Mouse (Mus musculus) brain, embryonic 18.5 days (tissue): Measurements from ENCODE around the gene Prdx2.
A peak's percentile ranks its signal among the peaks of the same experiment; 100 is the strongest.

Experiments
- DNase-seq: peaks from one replicate; pipeline ENCODE4 v3.0.0-alpha.2; 2012; ENCODE audit warnings: low read depth, low spot score

Gene Prdx2

DNA sequence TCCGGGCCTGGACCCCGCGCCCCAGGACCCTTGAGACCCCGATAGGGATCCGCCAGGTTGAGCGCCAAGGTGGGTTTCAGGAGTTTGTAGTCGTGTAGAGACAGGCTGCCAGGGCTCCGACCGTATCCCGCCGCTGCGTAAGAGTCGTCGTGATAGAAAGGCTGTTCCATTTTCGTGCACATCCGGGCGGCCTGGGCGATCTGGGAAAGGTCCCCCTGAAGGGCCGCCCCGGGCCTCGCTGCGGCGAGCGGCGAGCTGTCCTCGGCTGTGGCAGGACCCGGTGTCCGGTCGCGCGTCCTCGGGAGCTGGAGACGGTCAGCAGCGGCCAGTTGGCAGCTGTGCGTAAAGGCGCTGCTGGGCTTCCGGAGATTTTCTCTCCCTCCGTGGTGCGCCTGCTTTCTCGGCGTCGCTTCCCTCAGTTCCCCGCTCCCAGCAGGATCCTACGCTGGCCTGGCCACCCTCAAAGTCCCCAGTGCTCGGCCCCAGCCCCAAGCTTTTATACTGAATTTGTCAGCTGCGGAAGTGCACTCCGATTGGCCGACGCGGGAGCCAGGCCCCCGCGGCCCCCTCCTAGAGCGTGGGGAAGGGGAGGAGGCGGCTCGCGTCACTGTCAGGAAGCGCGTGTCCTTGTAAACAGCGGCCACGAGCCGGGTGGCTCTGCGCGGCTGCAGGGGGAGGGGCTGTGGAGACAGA lies 9.0 kb downstream of the Prdx2 start, which contains the start of gene Junb:
TSS of gene Junb (minus strand) at position 471 of the 693 bp plus-strand sequence.
- no peak for DNase-seq

DNA sequence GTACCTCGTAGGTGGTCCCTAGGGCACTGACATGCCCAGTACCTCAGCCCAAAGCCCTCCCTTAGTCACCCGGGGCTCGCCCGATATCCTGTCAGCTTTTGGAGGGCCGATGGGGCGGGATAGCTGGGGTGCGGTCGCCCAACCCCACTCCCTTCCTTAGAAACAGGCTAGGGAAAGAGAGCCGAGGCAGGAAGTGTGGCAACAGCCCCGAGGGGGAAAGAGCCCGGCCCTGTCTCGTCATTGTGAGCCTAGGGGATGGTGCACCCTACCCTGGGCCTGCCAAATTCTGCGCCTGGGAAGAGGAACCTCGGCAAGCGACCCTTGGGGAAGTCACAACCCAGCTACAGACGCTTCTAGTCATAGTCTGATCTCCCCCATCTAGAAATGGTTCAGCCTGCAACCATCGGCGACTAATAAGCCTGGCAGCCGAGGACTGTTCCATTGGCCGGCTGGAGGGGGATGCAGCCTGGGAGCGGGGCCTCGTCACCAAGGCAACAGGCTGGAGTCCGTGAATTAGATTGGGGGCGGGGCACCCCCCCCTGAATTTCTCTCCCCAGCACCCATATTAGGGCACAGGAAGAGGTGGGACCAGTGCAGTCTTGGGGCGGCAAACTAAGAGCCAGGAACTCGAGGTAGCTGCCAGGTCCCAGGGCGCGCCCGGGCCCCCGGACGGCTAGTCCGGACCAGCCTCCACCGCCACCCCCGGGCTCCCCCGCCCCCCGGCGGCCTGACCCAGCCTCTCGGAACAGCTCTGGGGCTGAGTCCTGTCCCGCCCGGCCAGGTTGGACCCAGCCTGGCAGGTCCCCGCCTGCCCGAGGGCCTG lies 10.4 kb downstream of the Prdx2 start:
- peak; percentile 82 for DNase-seq

DNA sequence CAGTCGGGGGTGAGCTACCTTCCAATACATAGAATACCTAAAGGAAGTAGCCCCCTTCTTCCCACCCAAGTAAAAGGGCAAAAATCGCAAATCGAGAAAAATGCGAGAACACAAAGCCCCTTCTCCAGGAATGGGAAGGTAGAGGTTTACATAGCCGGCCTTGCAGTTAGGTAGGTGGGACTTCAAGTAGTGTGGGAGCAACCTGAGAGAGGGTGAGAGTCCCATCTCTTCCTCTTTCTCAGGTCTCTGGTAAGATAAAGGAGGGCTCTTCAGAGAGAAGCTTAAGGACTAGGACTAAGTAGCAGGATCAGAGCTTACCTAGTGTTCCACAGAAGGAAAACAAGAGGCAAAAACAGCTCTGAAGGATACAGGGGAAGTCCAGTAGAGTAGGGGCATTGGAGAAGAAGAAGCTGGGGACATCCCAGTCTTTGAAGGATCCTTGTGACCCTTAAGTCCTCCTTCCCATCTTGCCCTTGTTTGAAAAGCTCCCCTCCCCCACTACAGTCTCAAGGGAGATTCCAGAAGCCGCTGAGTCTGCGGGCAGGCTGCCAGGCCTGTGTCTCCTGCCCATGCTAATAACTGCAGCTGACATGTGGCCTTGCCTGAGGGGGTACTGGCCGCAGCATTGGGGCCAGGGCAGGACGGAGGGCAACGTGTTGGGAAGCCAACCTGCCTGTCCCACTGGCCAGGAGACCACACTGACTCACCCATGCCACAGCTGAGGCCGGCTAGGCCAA lies 11.4 kb downstream of the Prdx2 start:
- no peak for DNase-seq

DNA sequence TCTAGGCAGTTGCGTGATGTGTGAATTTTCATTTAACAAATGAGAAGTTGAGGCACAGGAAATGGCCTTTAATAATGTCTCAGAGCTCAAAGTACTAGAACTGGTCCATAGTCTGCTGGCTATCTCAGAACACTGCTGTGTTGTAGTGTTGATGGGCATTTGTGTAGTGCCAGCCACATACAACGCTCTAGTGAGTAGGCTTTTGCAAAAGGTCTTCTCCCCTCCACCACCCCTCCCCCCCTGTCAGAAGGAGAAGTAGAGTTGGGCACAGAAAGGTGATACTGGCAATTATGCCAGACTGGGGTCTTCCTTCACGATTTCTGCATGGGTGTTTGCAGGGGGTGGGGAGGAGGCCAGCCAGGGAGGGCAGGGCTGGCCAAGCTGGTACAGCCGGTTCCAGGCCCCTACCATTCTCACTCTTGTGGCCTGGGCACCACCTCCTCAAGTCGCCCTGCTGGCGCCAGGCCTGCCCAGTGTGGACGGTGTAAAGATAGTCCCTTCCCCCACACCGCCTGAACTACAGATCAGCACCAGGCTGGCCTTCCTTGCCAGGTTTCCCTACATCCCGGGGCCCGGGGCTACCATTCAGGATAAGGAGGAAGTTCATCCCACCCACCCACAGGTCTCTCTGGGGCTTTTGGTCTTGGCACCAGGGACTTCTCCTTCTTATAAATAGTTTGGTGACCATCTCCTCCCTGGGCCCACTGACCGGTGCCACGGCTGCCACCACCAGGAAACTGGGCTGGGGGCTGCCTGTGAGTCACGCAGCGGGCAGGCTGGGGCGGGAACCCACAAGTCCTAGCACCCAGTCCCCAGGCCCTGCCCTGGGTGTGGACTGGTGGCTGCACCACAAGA lies 12.5 kb downstream of the Prdx2 start:
- DNase-seq, result no peak

DNA sequence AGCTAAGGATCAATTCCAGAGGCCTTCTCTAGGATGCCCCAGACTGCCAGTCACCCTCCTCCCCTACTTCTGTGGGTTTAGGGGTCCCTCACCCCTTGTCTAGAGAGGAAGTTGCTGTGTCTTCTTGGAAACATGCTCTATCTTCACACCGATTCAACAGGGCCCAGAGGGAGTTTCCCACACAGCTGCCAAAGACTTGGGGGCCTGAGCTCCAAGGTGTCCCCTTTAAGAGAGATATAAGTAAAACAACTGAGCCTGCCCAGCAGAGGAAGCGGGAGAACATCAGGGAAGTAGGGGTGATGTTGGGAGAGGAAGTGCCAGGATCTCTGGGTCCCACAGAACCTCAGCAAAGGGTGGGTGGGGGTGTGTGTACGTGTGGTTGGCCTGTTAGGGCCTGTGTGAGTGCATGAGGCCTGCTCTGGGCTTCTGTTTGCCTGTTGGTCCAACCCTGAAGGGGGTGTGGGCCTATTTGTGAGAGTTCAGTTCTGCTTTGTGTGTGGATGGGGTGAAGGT lies 13.2 kb downstream of the Prdx2 start:
- DNase-seq, result no peak

DNA sequence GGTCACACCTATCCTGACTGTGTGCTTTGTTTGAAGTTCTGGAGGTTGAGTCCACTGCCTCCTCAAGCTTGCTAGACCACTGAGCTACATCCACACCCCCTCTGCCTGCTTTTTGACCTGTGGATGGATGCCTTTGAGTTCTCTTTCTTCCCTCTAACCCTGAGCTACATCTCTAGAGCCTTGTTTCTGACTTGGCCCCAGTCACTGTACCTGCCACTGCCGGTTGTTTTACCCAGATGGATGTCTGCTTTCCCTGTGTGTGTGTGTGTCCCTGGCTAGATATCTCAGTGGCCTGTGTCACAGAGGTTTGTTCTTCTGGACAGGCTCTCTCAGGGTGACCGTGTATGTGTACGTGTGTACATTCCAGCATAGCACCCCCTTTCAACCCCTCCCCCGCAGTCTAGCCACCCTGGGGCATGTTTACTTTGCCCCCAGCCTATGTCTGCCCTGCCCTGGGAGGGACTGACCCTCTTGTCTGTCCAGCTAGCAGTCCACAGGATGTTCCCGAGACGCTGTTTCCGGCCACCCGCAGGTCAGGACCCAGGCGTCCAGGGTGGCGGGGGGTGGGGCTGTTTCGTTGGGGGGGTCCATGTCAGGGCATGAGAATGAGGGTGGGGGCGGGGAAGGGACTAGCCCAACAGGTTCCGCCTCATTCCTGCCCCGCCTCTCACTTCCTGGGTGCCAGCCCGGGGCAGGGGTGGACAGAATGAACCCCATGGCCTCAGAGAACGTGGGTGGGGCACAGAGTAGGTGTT lies 15.1 kb downstream of the Prdx2 start:
- DNase-seq, result no peak

DNA sequence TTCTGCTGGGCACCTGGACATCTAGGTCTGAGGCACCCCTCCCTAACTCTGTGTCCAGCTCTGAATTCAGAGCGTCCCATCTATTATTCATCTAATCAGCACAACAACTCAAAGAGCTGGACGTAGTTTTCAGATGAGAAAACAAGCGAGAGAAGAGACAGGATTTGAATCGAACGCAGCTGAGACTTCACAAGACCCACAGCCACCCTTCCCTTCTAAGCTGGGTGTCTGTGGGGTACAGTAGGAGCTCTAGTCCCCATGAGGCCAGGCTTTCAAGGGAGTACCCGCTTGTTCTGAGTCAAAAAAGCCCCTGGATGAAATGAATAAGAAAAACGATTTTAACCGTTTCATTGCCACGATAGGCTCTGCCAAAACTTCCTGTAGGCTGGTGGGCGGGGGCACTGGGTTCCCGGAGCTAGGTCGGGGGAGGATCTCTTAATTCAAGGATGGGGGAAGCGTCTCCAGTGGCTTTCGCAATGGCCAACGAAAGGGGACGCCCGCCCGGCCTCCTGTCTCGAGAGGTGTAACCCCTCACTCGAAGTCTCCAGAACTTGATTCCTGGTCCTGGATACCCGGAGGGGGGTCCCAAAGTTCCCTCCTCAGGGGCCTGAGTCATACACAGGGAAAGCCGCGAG lies 15.8 kb downstream of the Prdx2 start:
- DNase-seq, result no peak

DNA sequence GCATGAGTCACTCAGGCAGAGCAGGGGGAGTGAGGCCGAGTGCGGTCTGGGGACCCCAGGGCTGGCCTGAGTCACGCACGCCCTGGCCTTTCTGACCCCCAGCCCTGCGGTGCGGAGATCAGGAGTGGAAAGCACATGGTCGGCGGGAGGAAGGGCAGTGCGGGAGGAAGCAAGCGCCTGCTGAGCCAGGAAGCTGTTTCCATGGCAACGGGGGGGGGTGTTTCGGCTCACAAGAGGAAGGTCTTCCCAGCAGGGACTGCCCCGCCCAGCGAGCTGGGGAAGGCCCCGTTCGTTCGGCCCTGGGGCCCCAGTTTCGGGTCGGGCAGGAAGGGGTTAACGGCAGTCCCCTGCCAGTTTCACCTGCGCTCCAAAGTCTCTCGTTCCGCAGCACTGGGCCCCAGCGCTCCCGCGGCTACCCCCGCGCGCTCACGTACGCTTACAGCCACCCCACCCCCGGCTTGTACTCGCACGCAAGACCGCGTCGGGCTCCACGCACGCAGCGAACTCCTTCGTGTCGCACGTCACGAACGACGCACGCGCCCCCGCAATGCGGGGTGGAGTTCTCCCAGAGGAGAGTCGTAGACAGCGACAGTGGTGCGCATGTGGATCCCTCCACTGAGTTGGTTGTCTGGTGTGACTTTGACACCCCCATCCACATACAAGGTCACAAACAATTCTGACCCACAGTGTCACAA lies 16.4 kb downstream of the Prdx2 start:
- DNase-seq, result peak; percentile 84

DNA sequence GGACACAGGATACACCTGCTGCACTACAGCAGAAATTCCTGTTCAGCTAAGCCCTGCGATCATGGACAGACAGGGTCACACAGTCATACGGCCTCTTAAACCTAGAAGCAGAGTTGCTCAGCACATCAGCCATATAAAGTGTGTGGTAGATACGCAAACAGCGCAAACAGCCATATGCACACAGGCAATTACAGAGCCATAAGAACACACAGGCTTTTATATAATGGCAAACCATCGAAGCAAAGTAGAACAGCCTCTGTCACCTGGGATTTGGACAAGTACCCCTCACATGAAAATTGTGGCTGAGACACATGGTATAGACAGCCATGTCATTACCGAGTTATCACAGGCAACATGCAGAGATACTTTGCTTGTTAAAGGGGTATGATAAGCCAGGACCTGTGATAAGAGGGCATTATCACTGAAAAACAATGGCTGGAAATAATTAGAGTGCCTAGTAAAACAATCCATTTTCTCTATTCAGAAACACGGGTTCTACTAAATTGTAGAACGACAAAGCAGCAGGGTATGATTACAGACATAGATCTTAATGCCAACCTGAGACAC lies 17.1 kb downstream of the Prdx2 start:
- DNase-seq, result no peak

DNA sequence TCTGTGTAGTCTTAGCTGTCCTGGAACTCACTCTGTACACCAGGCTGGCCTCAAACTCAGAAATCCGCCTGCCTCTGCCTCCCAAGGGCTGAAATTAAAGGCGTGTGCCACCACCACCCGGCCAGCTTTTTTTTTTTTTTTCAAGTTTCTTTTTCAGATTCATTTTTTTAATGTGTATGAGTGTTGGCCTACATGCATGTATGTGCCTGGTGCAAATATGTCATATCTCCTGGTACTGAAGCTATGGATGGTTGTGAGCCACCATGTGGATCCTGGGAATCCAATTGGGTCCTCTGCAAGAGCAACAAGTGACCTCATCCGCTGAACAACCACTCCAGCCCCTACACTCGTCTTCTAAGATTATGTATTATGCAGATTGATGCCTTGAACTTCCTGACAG lies 18.0 kb downstream of the Prdx2 start:
- DNase-seq, result no peak

DNA sequence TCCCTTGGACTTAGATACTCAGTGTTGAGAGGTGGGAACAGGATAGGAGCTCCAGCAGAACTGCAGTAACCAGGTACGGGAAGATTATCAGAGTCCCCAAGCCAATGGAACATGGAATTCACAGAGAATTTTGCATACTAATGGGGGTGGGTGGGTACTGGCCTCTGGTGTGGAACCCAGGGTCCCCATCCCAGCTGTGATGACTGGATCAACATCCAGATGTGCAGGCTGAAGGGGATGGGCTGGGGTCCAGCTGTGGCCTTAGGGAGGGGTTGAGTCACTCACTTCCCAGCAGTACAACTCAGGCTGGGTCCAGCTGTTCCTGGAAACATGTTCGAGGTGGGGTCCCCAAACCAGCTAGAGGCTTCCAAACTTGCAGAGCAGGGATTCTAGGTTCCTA lies 18.5 kb downstream of the Prdx2 start:
- no peak for DNase-seq

DNA sequence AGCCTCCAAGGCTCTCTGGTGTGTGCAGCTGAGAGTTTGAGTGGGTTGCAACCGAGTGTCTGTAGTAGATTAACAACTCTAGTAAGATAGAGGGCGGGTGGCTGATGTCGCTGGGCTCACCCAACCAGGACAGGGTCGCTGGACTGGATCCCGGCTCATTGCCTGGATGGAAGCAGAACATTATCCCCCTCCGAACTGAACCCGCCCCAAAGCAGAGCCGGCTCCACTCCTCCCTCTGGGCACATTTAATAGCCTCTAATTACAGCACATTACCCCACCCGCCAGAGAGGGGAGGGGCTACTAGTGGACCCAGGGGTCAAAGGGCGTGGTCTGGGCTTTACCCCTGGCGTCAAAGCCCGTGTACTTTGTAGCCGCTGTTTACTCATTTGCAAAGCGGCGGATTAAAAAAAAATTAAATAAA lies 19.9 kb downstream of the Prdx2 start:
- DNase-seq, result no peak

DNA sequence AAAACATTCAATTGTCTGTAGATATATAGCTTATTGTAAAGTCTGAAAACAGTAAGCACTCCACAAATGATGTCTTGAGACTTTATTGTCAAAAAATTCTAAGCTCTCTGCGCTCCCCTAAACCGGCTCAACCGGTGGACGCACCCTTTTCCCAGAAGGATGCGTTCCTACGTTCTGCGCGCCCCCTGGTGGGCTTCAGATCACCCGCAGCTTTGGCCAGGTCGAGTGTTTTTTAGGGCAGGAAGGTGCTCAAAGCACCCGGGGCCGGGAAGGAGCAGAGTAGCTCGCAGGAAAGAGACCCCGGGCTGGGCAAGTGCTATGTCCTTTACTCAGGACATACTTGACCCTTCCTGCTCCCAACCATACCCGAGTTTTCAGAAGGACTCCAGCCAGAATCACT lies 20.4 kb downstream of the Prdx2 start:
- no peak for DNase-seq

DNA sequence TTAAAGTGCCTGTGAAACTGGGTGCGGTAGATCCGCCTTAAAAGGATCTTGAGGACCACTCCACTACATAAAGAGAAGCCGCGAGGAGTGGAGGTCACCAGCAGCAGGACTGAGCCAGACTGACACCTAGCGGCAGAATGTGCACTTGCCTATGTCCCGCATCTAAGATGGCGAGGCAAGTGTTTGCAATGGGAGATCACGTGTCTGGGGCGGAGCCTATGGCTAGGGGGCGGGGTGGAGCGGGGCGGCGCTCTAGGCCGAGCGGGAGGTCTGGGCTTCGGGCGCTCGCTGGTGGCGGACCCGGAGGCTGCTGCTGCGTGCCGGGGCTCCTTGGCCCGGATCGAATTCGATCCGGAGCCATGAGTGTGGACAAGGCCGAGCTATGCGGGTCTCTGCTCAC lies 21.0 kb downstream of the Prdx2 start, which contains the start of gene Hook2:
TSS of gene Hook2 (plus strand) at position 255 of the 400 bp plus-strand sequence.
- peak; percentile 96 for DNase-seq

DNA sequence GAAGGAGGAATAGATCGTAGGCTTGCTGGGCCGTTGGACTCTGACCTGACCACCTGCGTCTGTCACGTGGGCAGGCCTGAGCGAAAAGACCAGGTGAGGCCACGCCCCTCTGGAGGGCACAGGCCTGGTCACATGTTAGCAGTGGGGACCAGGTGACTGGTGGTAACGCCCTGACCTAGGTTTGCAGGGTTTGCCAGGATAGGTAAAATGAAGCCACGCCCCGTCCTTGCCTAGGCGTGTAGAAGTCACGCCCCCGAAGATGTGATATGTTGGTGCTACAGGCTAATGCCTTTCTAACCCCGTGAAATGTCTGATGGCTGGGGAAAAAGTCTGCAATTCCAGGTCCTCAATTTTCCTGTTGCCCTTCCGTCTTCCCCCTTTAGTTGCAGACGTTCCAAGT lies 21.4 kb downstream of the Prdx2 start:
- DNase-seq, result no peak

DNA sequence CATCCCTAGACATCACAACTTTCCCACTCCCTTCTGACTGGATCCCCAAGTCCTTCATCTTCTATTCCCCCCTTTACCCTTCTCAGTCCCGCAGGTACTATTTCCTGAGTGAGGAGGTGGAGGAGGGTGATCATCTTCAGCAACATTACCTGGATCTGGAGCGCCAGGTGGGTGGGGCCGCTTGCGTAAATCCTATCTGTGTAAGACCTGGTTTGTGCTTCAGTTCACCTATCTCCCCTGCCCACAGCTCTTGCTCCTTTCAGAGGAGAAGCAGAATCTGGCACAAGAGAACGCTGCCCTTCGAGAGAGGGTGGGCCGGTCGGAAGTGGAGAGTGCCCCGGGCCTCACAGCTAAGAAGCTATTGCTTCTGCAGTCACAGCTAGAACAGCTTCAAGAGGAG lies 25.0 kb downstream of the Prdx2 start:
- no peak for DNase-seq

DNA sequence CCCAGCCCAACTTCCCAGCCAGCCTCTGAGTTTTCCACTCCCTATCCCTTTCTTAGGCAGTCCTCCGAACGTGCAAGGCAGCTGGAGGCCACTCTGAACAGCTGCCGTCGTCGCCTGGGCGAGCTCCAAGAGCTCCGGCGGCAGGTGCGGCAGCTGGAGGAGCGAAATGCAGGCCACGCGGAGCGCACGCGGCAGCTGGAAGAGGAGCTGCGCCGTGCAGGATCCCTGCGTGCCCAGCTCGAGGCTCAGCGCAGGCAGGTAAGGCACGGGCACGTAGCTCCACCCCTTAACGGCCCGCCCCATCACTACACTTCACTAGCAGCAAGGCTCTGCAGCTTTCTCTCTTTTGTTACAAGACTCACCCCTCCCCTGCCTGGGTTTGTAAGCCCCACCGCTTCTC lies 26.3 kb downstream of the Prdx2 start:
- no peak for DNase-seq

DNA sequence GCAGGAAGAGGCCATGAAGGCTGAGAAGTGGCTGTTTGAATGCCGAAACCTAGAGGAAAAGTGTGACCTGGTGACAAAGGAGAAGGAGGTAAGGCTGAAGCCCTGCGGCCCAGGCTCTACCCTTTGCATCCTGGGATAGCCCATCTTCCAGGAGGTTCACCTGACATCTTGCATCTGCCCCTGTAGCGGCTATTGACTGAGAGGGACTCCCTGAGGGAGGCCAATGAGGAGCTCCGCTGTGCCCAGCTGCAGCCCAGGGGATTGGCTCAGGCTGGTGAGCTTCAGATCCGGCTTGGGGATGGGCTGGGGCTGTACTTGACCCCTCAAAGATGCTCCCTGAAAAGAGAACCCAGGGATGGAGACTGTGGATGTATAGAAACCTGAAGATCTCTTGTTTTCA lies 27.6 kb downstream of the Prdx2 start:
- DNase-seq, result no peak
